Mouse (Mus musculus): ENCODE data around the gene Abhd4. TPM values are rescaled to one million over a fixed set of nuclear protein-coding genes. Genes with fewer than 3 reads are reported as not detected.

Gene Abhd4
- polyA plus RNA-seq, 1 experiment: 23.6 TPM

DNA sequence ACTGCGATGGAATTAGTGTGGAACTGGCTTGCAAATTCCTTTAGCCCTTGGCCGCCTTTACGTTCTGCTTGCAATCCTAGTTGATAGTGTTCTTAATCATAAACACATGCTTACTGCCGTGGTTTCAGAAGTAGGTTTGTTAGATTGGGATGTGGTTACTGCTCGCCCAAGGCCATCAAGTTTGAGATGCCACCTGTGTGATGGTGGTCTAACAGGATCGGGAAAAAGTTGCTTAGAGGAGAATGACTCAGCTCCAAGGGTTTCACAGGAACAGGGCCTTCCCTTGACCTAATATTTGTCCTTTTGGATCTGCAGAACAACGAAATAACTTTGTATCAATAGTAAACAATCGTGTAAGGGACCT lies 5.7 kb downstream of the Abhd4 start:
- TF ChIP-seq POLR2A (IDR thresholded peaks at IDR 0.05; ENCODE audit: control insufficient read depth, extremely low read depth, insufficient read depth, low read length, poor library complexity) (no peak), CTCF (IDR thresholded peaks at IDR 0.05; ENCODE audit: borderline replicate concordance, control insufficient read depth, extremely low read depth, insufficient read depth, low read length, poor library complexity) (no peak)
- no peaks in the 10 kb centered on the region for H3K27me3 ChIP-seq (ENCODE audit: control insufficient read depth, insufficient read depth, low read length)
- no peak overlapping the region for H3K27ac ChIP-seq (ENCODE audit: control insufficient read depth, insufficient read depth, low read length)
- DNase-seq: no peak
- H3K4me1 ChIP-seq (replicated peaks; ENCODE audit: control insufficient read depth, insufficient read depth, low read length): peaks cover 11% of the 10 kb centered on the region
- H3K4me3 ChIP-seq (ENCODE audit: control insufficient read depth, insufficient read depth, low read length): peak overlapping the region; percentile 51
- no peaks in the 10 kb centered on the region for H3K36me3 ChIP-seq (ENCODE audit: control insufficient read depth, insufficient read depth, low read length)
- WGBS: 16% methylated on average over 8 of the region's 8 CpGs

- TF ChIP-seq CTCF (IDR thresholded peaks at IDR 0.05; ENCODE audit: borderline replicate concordance, control insufficient read depth, extremely low read depth, insufficient read depth, low read length, poor library complexity) (no peak), POLR2A (IDR thresholded peaks at IDR 0.05; ENCODE audit: control insufficient read depth, extremely low read depth, insufficient read depth, low read length, poor library complexity) (no peak)
- Histone ChIP-seq H3K27ac (ENCODE audit: control insufficient read depth, insufficient read depth, low read length) (no peak overlapping the region), H3K36me3 (ENCODE audit: control insufficient read depth, insufficient read depth, low read length) (no peaks in the 10 kb centered on the region), H3K27me3 (ENCODE audit: control insufficient read depth, insufficient read depth, low read length) (no peaks in the 10 kb centered on the region), H3K4me1 (replicated peaks; ENCODE audit: control insufficient read depth, insufficient read depth, low read length) (peaks cover 11% of the 10 kb centered on the region), H3K4me3 (ENCODE audit: control insufficient read depth, insufficient read depth, low read length) (no peak overlapping the region)
- no peak for DNase-seq
- WGBS: 66% methylated on average over 2 of the region's 2 CpGs
Observed at GRCm38 (mm10) chr14:54260196-54260595, 6.2 kb downstream of the Abhd4 start.

- DNase-seq: no peak
- no peaks in the 10 kb centered on the region for H3K27me3 ChIP-seq (ENCODE audit: control insufficient read depth, insufficient read depth, low read length)
- 98% methylated on average over 2 of the region's 2 CpGs for WGBS
- H3K4me1 ChIP-seq (replicated peaks; ENCODE audit: control insufficient read depth, insufficient read depth, low read length): peaks cover 11% of the 10 kb centered on the region
- H3K4me3 ChIP-seq (ENCODE audit: control insufficient read depth, insufficient read depth, low read length): no peak overlapping the region
- H3K27ac ChIP-seq (ENCODE audit: control insufficient read depth, insufficient read depth, low read length): no peak overlapping the region
- no peaks in the 10 kb centered on the region for H3K36me3 ChIP-seq (ENCODE audit: control insufficient read depth, insufficient read depth, low read length)
- TF ChIP-seq CTCF (IDR thresholded peaks at IDR 0.05; ENCODE audit: borderline replicate concordance, control insufficient read depth, extremely low read depth, insufficient read depth, low read length, poor library complexity): no peak
- TF ChIP-seq POLR2A (IDR thresholded peaks at IDR 0.05; ENCODE audit: control insufficient read depth, extremely low read depth, insufficient read depth, low read length, poor library complexity): no peak
Observed at GRCm38 (mm10) chr14:54261386-54261785, 7.4 kb downstream of the Abhd4 start.

GRCm38 (mm10) chr14:54262622-54263021 lies 8.6 kb downstream of the Abhd4 start:
- DNase-seq: no peak
- WGBS: 94% methylated on average over 8 of the region's 8 CpGs

GRCm38 (mm10) chr14:54263099-54263498 lies 9.1 kb downstream of the Abhd4 start:
- WGBS: 97% methylated on average over 6 of the region's 6 CpGs
- TF ChIP-seq CTCF (IDR thresholded peaks at IDR 0.05; ENCODE audit: borderline replicate concordance, control insufficient read depth, extremely low read depth, insufficient read depth, low read length, poor library complexity) (no peak), POLR2A (IDR thresholded peaks at IDR 0.05; ENCODE audit: control insufficient read depth, extremely low read depth, insufficient read depth, low read length, poor library complexity) (no peak)
- H3K36me3 ChIP-seq (ENCODE audit: control insufficient read depth, insufficient read depth, low read length): no peaks in the 10 kb centered on the region
- no peaks in the 10 kb centered on the region for H3K27me3 ChIP-seq (ENCODE audit: control insufficient read depth, insufficient read depth, low read length)
- H3K27ac ChIP-seq (ENCODE audit: control insufficient read depth, insufficient read depth, low read length): no peak overlapping the region
- no peak for DNase-seq
- H3K4me1 ChIP-seq (replicated peaks; ENCODE audit: control insufficient read depth, insufficient read depth, low read length): peaks cover 11% of the 10 kb centered on the region
- no peak overlapping the region for H3K4me3 ChIP-seq (ENCODE audit: control insufficient read depth, insufficient read depth, low read length)

More at GRCm38 (mm10) chr14:54262622-54263021, 8.6 kb downstream of the Abhd4 start:
- no peak for TF ChIP-seq CTCF (IDR thresholded peaks at IDR 0.05; ENCODE audit: borderline replicate concordance, control insufficient read depth, extremely low read depth, insufficient read depth, low read length, poor library complexity)
- no peak for TF ChIP-seq POLR2A (IDR thresholded peaks at IDR 0.05; ENCODE audit: control insufficient read depth, extremely low read depth, insufficient read depth, low read length, poor library complexity)
- H3K27ac ChIP-seq (ENCODE audit: control insufficient read depth, insufficient read depth, low read length): no peak overlapping the region
- H3K36me3 ChIP-seq (ENCODE audit: control insufficient read depth, insufficient read depth, low read length): no peaks in the 10 kb centered on the region
- H3K4me1 ChIP-seq (replicated peaks; ENCODE audit: control insufficient read depth, insufficient read depth, low read length): peaks cover 11% of the 10 kb centered on the region
- H3K4me3 ChIP-seq (ENCODE audit: control insufficient read depth, insufficient read depth, low read length): no peak overlapping the region
- H3K27me3 ChIP-seq (ENCODE audit: control insufficient read depth, insufficient read depth, low read length): no peaks in the 10 kb centered on the region

- Histone ChIP-seq H3K27ac (ENCODE audit: control insufficient read depth, insufficient read depth, low read length) (no peak overlapping the region), H3K36me3 (ENCODE audit: control insufficient read depth, insufficient read depth, low read length) (no peaks in the 10 kb centered on the region)
Observed at GRCm38 (mm10) chr14:54264231-54264630, 10.2 kb downstream of the Abhd4 start.

DNA sequence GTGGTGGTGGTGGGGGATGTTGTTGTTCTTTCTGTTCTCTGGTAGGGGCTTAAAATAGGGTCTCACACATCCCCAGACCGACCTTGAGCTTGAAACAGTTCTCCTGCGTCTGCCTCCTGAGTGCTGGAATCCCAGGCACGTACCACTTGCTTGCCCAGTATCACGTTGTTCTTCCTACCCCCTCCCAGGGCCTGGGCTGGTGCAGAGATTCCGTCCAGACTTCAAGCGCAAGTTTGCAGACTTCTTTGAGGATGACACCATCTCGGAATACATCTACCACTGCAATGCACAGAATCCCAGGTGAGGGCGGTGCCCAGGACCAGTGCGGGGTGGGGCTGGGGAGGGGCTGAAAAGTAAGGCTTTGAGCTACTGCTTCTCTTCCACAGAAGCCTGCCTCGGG lies 11.1 kb downstream of the Abhd4 start:
- Histone ChIP-seq H3K36me3 (ENCODE audit: control insufficient read depth, insufficient read depth, low read length) (no peaks in the 10 kb centered on the region), H3K27ac (ENCODE audit: control insufficient read depth, insufficient read depth, low read length) (no peak overlapping the region)
- 92% methylated on average over 10 of the region's 10 CpGs for WGBS

More at GRCm38 (mm10) chr14:54264231-54264630, 10.2 kb downstream of the Abhd4 start:
- Histone ChIP-seq H3K4me1 (replicated peaks; ENCODE audit: control insufficient read depth, insufficient read depth, low read length) (peaks cover 6% of the 10 kb centered on the region), H3K27me3 (ENCODE audit: control insufficient read depth, insufficient read depth, low read length) (no peaks in the 10 kb centered on the region), H3K4me3 (ENCODE audit: control insufficient read depth, insufficient read depth, low read length) (no peak overlapping the region)
- no peak for DNase-seq
- 97% methylated on average over 7 of the region's 7 CpGs for WGBS
- no peak for TF ChIP-seq CTCF (IDR thresholded peaks at IDR 0.05; ENCODE audit: borderline replicate concordance, control insufficient read depth, extremely low read depth, insufficient read depth, low read length, poor library complexity)

More for the DNA sequence above, 11.1 kb downstream of the Abhd4 start:
- TF ChIP-seq CTCF (IDR thresholded peaks at IDR 0.05; ENCODE audit: borderline replicate concordance, control insufficient read depth, extremely low read depth, insufficient read depth, low read length, poor library complexity) (no peak), POLR2A (IDR thresholded peaks at IDR 0.05; ENCODE audit: control insufficient read depth, extremely low read depth, insufficient read depth, low read length, poor library complexity) (no peak)
- no peaks in the 10 kb centered on the region for H3K27me3 ChIP-seq (ENCODE audit: control insufficient read depth, insufficient read depth, low read length)
- no peaks in the 10 kb centered on the region for H3K4me1 ChIP-seq (replicated peaks; ENCODE audit: control insufficient read depth, insufficient read depth, low read length)
- no peak for DNase-seq
- H3K4me3 ChIP-seq (ENCODE audit: control insufficient read depth, insufficient read depth, low read length): no peak overlapping the region

All from thymus, adult 2 months (tissue).